Mouse (Mus musculus): Measurements from ENCODE around the gene Gxylt2. TPM values are rescaled to one million over a fixed set of nuclear protein-coding genes. Genes with fewer than 3 reads are reported as not detected.

Gxylt2 gene
- polyA plus RNA-seq, 1 experiment from 2014 or later, result 6.9 TPM

- no peak overlapping the region for H3K4me3 ChIP-seq (ENCODE audit: low read depth, low read length)
- H3K4me1 ChIP-seq (ENCODE audit: control insufficient read depth, insufficient read depth, low read length), result no peaks in the 10 kb centered on the region
- H3K27ac ChIP-seq (replicated peaks; ENCODE audit: low read depth, low read length), result no peak overlapping the region
- DNase-seq (ENCODE audit: low spot score) (no peak), ATAC-seq (replicated peaks; ENCODE audit: insufficient number of reproducible peaks, low FRiP score, low TSS enrichment, low read depth) (no peak)
- no peaks in the 10 kb centered on the region for H3K27me3 ChIP-seq (ENCODE audit: control insufficient read depth, insufficient read depth, low read length)
- H3K4me2 ChIP-seq (ENCODE audit: low read depth, low read length), result no peak overlapping the region
- no peaks in the 10 kb centered on the region for H3K36me3 ChIP-seq (replicated peaks; ENCODE audit: control insufficient read depth, insufficient read depth, low read depth, low read length)
- no peaks in the 10 kb centered on the region for H3K9me3 ChIP-seq (replicated peaks; ENCODE audit: control insufficient read depth, low read length)
- H3K9ac ChIP-seq (replicated peaks; ENCODE audit: low read length), result no peak overlapping the region
- 95% methylated on average over 9 of the region's 9 CpGs for WGBS
These were observed 102.7 kb downstream of the Gxylt2 start for GRCm38 (mm10) chr6:100807187-100807586.

GRCm38 (mm10) chr6:100807746-100808145, 103.2 kb downstream of the Gxylt2 start:
- Histone ChIP-seq H3K36me3 (replicated peaks; ENCODE audit: control insufficient read depth, insufficient read depth, low read depth, low read length) (no peaks in the 10 kb centered on the region), H3K27ac (replicated peaks; ENCODE audit: low read depth, low read length) (no peak overlapping the region), H3K9ac (replicated peaks; ENCODE audit: low read length) (no peak overlapping the region), H3K4me1 (ENCODE audit: control insufficient read depth, insufficient read depth, low read length) (no peaks in the 10 kb centered on the region), H3K9me3 (replicated peaks; ENCODE audit: control insufficient read depth, low read length) (no peaks in the 10 kb centered on the region), H3K4me3 (ENCODE audit: low read depth, low read length) (no peak overlapping the region), H3K4me2 (ENCODE audit: low read depth, low read length) (no peak overlapping the region), H3K27me3 (ENCODE audit: control insufficient read depth, insufficient read depth, low read length) (no peaks in the 10 kb centered on the region)
- 31% methylated on average over 1 of the region's 1 CpGs for whole genome bisulfite sequencing
- no peak for ATAC-seq (replicated peaks; ENCODE audit: insufficient number of reproducible peaks, low FRiP score, low TSS enrichment, low read depth)
- DNase-seq (ENCODE audit: low spot score), result no peak

- ATAC-seq (replicated peaks; ENCODE audit: insufficient number of reproducible peaks, low FRiP score, low TSS enrichment, low read depth) (no peak), DNase-seq (ENCODE audit: low spot score) (no peak)
- Histone ChIP-seq H3K4me1 (ENCODE audit: control insufficient read depth, insufficient read depth, low read length) (no peaks in the 10 kb centered on the region), H3K4me3 (ENCODE audit: low read depth, low read length) (no peak overlapping the region), H3K36me3 (replicated peaks; ENCODE audit: control insufficient read depth, insufficient read depth, low read depth, low read length) (no peaks in the 10 kb centered on the region), H3K9me3 (replicated peaks; ENCODE audit: control insufficient read depth, low read length) (no peaks in the 10 kb centered on the region), H3K4me2 (ENCODE audit: low read depth, low read length) (no peak overlapping the region), H3K27ac (replicated peaks; ENCODE audit: low read depth, low read length) (no peak overlapping the region), H3K9ac (replicated peaks; ENCODE audit: low read length) (no peak overlapping the region), H3K27me3 (ENCODE audit: control insufficient read depth, insufficient read depth, low read length) (no peaks in the 10 kb centered on the region)
- WGBS, result 87% methylated on average over 6 of the region's 6 CpGs
These were observed 103.8 kb downstream of the Gxylt2 start for GRCm38 (mm10) chr6:100808221-100808778.

- Histone ChIP-seq H3K36me3 (replicated peaks; ENCODE audit: control insufficient read depth, insufficient read depth, low read depth, low read length) (no peaks in the 10 kb centered on the region), H3K4me2 (ENCODE audit: low read depth, low read length) (no peak overlapping the region), H3K4me3 (ENCODE audit: low read depth, low read length) (no peak overlapping the region), H3K4me1 (ENCODE audit: control insufficient read depth, insufficient read depth, low read length) (no peaks in the 10 kb centered on the region), H3K27ac (replicated peaks; ENCODE audit: low read depth, low read length) (no peak overlapping the region), H3K9ac (replicated peaks; ENCODE audit: low read length) (no peak overlapping the region), H3K9me3 (replicated peaks; ENCODE audit: control insufficient read depth, low read length) (no peaks in the 10 kb centered on the region), H3K27me3 (ENCODE audit: control insufficient read depth, insufficient read depth, low read length) (no peaks in the 10 kb centered on the region)
- ATAC-seq (replicated peaks; ENCODE audit: insufficient number of reproducible peaks, low FRiP score, low TSS enrichment, low read depth) (no peak), DNase-seq (ENCODE audit: low spot score) (no peak)
- 90% methylated on average over 4 of the region's 4 CpGs for WGBS
These were observed 105.6 kb downstream of the Gxylt2 start for GRCm38 (mm10) chr6:100810117-100810516.

GRCm38 (mm10) chr6:100811731-100812130, 107.2 kb downstream of the Gxylt2 start:
- 90% methylated on average over 3 of the region's 3 CpGs for WGBS
- Histone ChIP-seq H3K4me1 (ENCODE audit: control insufficient read depth, insufficient read depth, low read length) (no peaks in the 10 kb centered on the region), H3K4me2 (ENCODE audit: low read depth, low read length) (no peak overlapping the region), H3K9me3 (replicated peaks; ENCODE audit: control insufficient read depth, low read length) (no peaks in the 10 kb centered on the region), H3K4me3 (ENCODE audit: low read depth, low read length) (no peak overlapping the region), H3K27ac (replicated peaks; ENCODE audit: low read depth, low read length) (no peak overlapping the region), H3K36me3 (replicated peaks; ENCODE audit: control insufficient read depth, insufficient read depth, low read depth, low read length) (no peaks in the 10 kb centered on the region), H3K9ac (replicated peaks; ENCODE audit: low read length) (no peak overlapping the region), H3K27me3 (ENCODE audit: control insufficient read depth, insufficient read depth, low read length) (no peaks in the 10 kb centered on the region)
- no peak for ATAC-seq (replicated peaks; ENCODE audit: insufficient number of reproducible peaks, low FRiP score, low TSS enrichment, low read depth)
- DNase-seq (ENCODE audit: low spot score), result no peak

- Histone ChIP-seq H3K4me1 (ENCODE audit: control insufficient read depth, insufficient read depth, low read length) (no peaks in the 10 kb centered on the region), H3K27ac (replicated peaks; ENCODE audit: low read depth, low read length) (no peak overlapping the region), H3K4me2 (ENCODE audit: low read depth, low read length) (no peak overlapping the region), H3K36me3 (replicated peaks; ENCODE audit: control insufficient read depth, insufficient read depth, low read depth, low read length) (no peaks in the 10 kb centered on the region), H3K4me3 (ENCODE audit: low read depth, low read length) (no peak overlapping the region), H3K9me3 (replicated peaks; ENCODE audit: control insufficient read depth, low read length) (no peaks in the 10 kb centered on the region), H3K27me3 (ENCODE audit: control insufficient read depth, insufficient read depth, low read length) (no peaks in the 10 kb centered on the region), H3K9ac (replicated peaks; ENCODE audit: low read length) (no peak overlapping the region)
- no peak for DNase-seq (ENCODE audit: low spot score)
- 88% methylated on average over 2 of the region's 2 CpGs for WGBS
- ATAC-seq (replicated peaks; ENCODE audit: insufficient number of reproducible peaks, low FRiP score, low TSS enrichment, low read depth), result no peak
These were observed 116.8 kb downstream of the Gxylt2 start for GRCm38 (mm10) chr6:100821367-100821766.

- H3K9ac ChIP-seq (replicated peaks; ENCODE audit: low read length), result no peak overlapping the region
- H3K36me3 ChIP-seq (replicated peaks; ENCODE audit: control insufficient read depth, insufficient read depth, low read depth, low read length), result no peaks in the 10 kb centered on the region
- ATAC-seq (replicated peaks; ENCODE audit: insufficient number of reproducible peaks, low FRiP score, low TSS enrichment, low read depth) (no peak), DNase-seq (ENCODE audit: low spot score) (peak; percentile 49)
- H3K4me3 ChIP-seq (ENCODE audit: low read depth, low read length), result no peak overlapping the region
- no peaks in the 10 kb centered on the region for H3K27me3 ChIP-seq (ENCODE audit: control insufficient read depth, insufficient read depth, low read length)
- 59% methylated on average over 1 of the region's 1 CpGs for WGBS
- no peaks in the 10 kb centered on the region for H3K9me3 ChIP-seq (replicated peaks; ENCODE audit: control insufficient read depth, low read length)
- H3K4me1 ChIP-seq (ENCODE audit: control insufficient read depth, insufficient read depth, low read length), result no peaks in the 10 kb centered on the region
- no peak overlapping the region for H3K27ac ChIP-seq (replicated peaks; ENCODE audit: low read depth, low read length)
- no peak overlapping the region for H3K4me2 ChIP-seq (ENCODE audit: low read depth, low read length)
These were observed 118.8 kb downstream of the Gxylt2 start for GRCm38 (mm10) chr6:100823356-100823755.

- Histone ChIP-seq H3K4me1 (ENCODE audit: control insufficient read depth, insufficient read depth, low read length) (no peaks in the 10 kb centered on the region), H3K4me2 (ENCODE audit: low read depth, low read length) (no peak overlapping the region), H3K36me3 (replicated peaks; ENCODE audit: control insufficient read depth, insufficient read depth, low read depth, low read length) (no peaks in the 10 kb centered on the region), H3K4me3 (ENCODE audit: low read depth, low read length) (no peak overlapping the region), H3K27me3 (ENCODE audit: control insufficient read depth, insufficient read depth, low read length) (no peaks in the 10 kb centered on the region), H3K9me3 (replicated peaks; ENCODE audit: control insufficient read depth, low read length) (no peaks in the 10 kb centered on the region), H3K27ac (replicated peaks; ENCODE audit: low read depth, low read length) (no peak overlapping the region), H3K9ac (replicated peaks; ENCODE audit: low read length) (no peak overlapping the region)
- WGBS, result 65% methylated on average over 7 of the region's 7 CpGs
- no peak for ATAC-seq (replicated peaks; ENCODE audit: insufficient number of reproducible peaks, low FRiP score, low TSS enrichment, low read depth)
- no peak for DNase-seq (ENCODE audit: low spot score)
These were observed 119.9 kb downstream of the Gxylt2 start for GRCm38 (mm10) chr6:100824381-100824965.
